Mouse (Mus musculus) olfactory bulb, adult 2 months (tissue): ENCODE results near the gene Crybb1.

ENCODE experiments used
- CTCF ChIP-seq: fragments of 200-500 bp; IDR thresholded peaks from 2 replicates; pipeline ENCODE4 v1.5.1; 2012; ENCODE audit warnings: low read depth, mild to moderate bottlenecking, low read length, moderate library complexity; ENCODE audit not compliant: insufficient read depth
- POLR2A ChIP-seq: fragments of 200-500 bp; IDR thresholded peaks from 2 replicates; pipeline ENCODE4 v1.6.1; 2012; ENCODE audit warnings: mild to moderate bottlenecking, low read depth, low read length, moderate library complexity; ENCODE audit not compliant: insufficient read depth

DNA sequence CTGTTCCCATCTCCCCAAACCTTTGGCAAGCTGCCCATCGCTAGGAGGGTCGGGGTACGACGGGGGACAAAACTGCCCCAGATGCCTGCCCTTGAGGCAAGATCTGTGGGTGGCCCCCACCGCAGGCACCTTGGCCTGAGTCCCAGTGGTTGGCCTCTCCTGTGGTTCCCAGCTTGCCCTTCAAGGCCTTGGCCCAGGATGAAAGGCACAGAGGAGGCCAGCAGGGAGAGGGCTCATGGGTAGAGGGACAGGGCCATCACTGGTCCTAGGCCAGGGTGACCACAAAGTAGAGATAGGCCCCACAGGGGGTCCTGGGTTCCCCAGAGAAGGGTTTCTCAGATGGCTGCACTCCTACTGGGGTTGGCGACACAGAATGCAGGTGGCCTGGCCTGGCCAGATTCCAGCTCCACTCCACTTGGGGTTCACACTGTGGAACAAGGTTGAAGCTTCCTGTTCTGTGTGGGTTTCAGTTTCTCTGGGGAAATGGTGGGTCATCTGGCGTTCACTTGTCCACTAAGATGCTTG, 1.3 kb upstream of the Crybb1 start:
- TF ChIP-seq POLR2A (no peak), CTCF (no peak)
